Mouse (Mus musculus) kidney, postnatal 0 days (tissue): ENCODE data around the gene BC048403. TPM values are rescaled to one million over a fixed set of nuclear protein-coding genes. Genes with fewer than 3 reads are reported as not detected.

ENCODE experiments used
- ATAC-seq: fragments of 200-750 bp; cut with Nextera tagmentation; replicated peaks from 2 replicates; pipeline ENCODE4 v1.8.0; 2017; ENCODE audit warnings: low read depth, moderate number of reproducible peaks, moderate TSS enrichment, moderate library complexity; ENCODE audit not compliant: low FRiP score
- DNase-seq: peaks from one replicate; pipeline ENCODE4 v3.0.0-alpha.2; 2016; ENCODE audit warnings: low spot score
- H3K27ac ChIP-seq: fragments of 300-500 bp; sonication (generic); 2 replicates; pipeline ENCODE4 v1.5.1; 2014; ENCODE audit warnings: mild to moderate bottlenecking
- H3K27me3 ChIP-seq: fragments of 300-500 bp; sonication (generic); 2 replicates; pipeline ENCODE4 v1.6.1; 2014; ENCODE audit warnings: low read length, mixed read lengths; ENCODE audit not compliant: insufficient read depth
- H3K36me3 ChIP-seq: fragments of 300-500 bp; sonication (generic); 2 replicates; pipeline ENCODE4 v1.6.1; 2014; ENCODE audit warnings: low read length, mixed read lengths; ENCODE audit not compliant: insufficient read depth
- H3K4me1 ChIP-seq: fragments of 300-500 bp; sonication (generic); replicated peaks from 2 replicates; pipeline ENCODE4 v1.6.1; 2014; ENCODE audit warnings: antibody characterized with exemption, low read length, mixed read lengths; ENCODE audit not compliant: insufficient read depth
- H3K4me2 ChIP-seq: fragments of 300-500 bp; sonication (generic); 2 replicates; pipeline ENCODE4 v1.6.1; 2014; ENCODE audit warnings: mild to moderate bottlenecking, low read length, moderate library complexity, mixed read lengths
- H3K4me3 ChIP-seq: fragments of 300-500 bp; sonication (generic); replicated peaks from 2 replicates; pipeline ENCODE4 v1.5.1; 2014; ENCODE audit warnings: low read depth, low read length
- H3K9ac ChIP-seq: fragments of 300-500 bp; sonication (generic); 2 replicates; pipeline ENCODE4 v1.6.1; 2014; ENCODE audit warnings: low read depth, low read length
- H3K9me3 ChIP-seq: fragments of 300-500 bp; sonication (generic); replicated peaks from 2 replicates; pipeline ENCODE4 v1.6.1; 2016; ENCODE audit warnings: low read length, inconsistent platforms, mixed read lengths
- CTCF ChIP-seq: IDR thresholded peaks from 2 replicates; pipeline ENCODE4 v1.5.1; 2016; ENCODE audit warnings: antibody characterized with exemption, low read depth, mild to moderate bottlenecking, moderate library complexity
- WGBS: fragments of 180-500 bp; shearing (Covaris S2); extraction: QIAGEN DNeasy Blood & Tissue Kit; methylation state at CpG from one replicate; pipeline ENCODE4 v1.1.7; 2014; 5-methylcytosine and 5-hydroxymethylcytosine counted together
- polyA plus RNA-seq: library from polyadenylated mRNA; unstranded; fragments of >200 nt; fragmentation: Nextera tagmentation; extraction: Ambion mirVana; gene quantifications from 2 replicates; pipeline ENCODE4 v1.2.1, GENCODE M21; 2015

Gene BC048403
- polyA plus RNA-seq, 1 experiment from 2014 or later: 3.2 TPM

- TF ChIP-seq CTCF: no peak
- no peak for ATAC-seq
- Histone ChIP-seq H3K27me3 (no peaks in the 10 kb centered on the region), H3K4me2 (no peak overlapping the region), H3K36me3 (0 out of 2 replicates have a peak, but pooled peaks cover 5% of the 10 kb centered on the region), H3K27ac (no peak overlapping the region), H3K9me3 (no peaks in the 10 kb centered on the region), H3K4me3 (no peak overlapping the region), H3K4me1 (no peaks in the 10 kb centered on the region), H3K9ac (no peak overlapping the region)
- no peak for DNase-seq
- WGBS: 68% methylated on average over 5 of the region's 5 CpGs
Measured at GRCm38 (mm10) chr10:121754237-121754636, 14.5 kb downstream of the BC048403 start.

GRCm38 (mm10) chr10:121755822-121756221 is 16.1 kb downstream of the BC048403 start:
- DNase-seq: no peak
- Histone ChIP-seq H3K4me3 (no peak overlapping the region), H3K36me3 (no peaks in the 10 kb centered on the region), H3K4me2 (no peak overlapping the region), H3K9ac (no peak overlapping the region), H3K27me3 (no peaks in the 10 kb centered on the region), H3K4me1 (no peaks in the 10 kb centered on the region), H3K27ac (no peak overlapping the region), H3K9me3 (no peaks in the 10 kb centered on the region)
- 5% methylated on average over 1 of the region's 1 CpGs for WGBS
- ATAC-seq: no peak
- TF ChIP-seq CTCF: no peak

- H3K27ac ChIP-seq: no peak overlapping the region
- H3K4me2 ChIP-seq: no peak overlapping the region
- no peaks in the 10 kb centered on the region for H3K36me3 ChIP-seq
- no peak overlapping the region for H3K4me3 ChIP-seq
- H3K27me3 ChIP-seq: no peaks in the 10 kb centered on the region
- no peak overlapping the region for H3K9ac ChIP-seq
- no peak for ATAC-seq
- no peaks in the 10 kb centered on the region for H3K9me3 ChIP-seq
- no peak for DNase-seq
- WGBS: 70% methylated on average over 4 of the region's 4 CpGs
- TF ChIP-seq CTCF: no peak
- no peaks in the 10 kb centered on the region for H3K4me1 ChIP-seq
Measured at GRCm38 (mm10) chr10:121756677-121757076, 16.9 kb downstream of the BC048403 start.

- no peak for ATAC-seq
- Histone ChIP-seq H3K36me3 (no peaks in the 10 kb centered on the region), H3K9me3 (no peaks in the 10 kb centered on the region), H3K27me3 (no peaks in the 10 kb centered on the region), H3K4me1 (no peaks in the 10 kb centered on the region), H3K4me3 (no peak overlapping the region), H3K27ac (no peak overlapping the region), H3K4me2 (no peak overlapping the region), H3K9ac (no peak overlapping the region)
- WGBS: 55% methylated on average over 8 of the region's 8 CpGs
- TF ChIP-seq CTCF: peak; percentile 42; the same call in 1 of the 2 replicates
- DNase-seq: peak; percentile 13
Measured at GRCm38 (mm10) chr10:121759095-121759494, 19.4 kb downstream of the BC048403 start.

- Histone ChIP-seq H3K9me3 (no peaks in the 10 kb centered on the region), H3K4me3 (no peak overlapping the region), H3K4me1 (no peaks in the 10 kb centered on the region), H3K4me2 (no peak overlapping the region), H3K27me3 (no peaks in the 10 kb centered on the region), H3K9ac (no peak overlapping the region), H3K36me3 (no peaks in the 10 kb centered on the region), H3K27ac (no peak overlapping the region)
- 84% methylated on average over 9 of the region's 9 CpGs for WGBS
- no peak for TF ChIP-seq CTCF
- DNase-seq (no peak), ATAC-seq (no peak)
Measured at GRCm38 (mm10) chr10:121762141-121762540, 22.4 kb downstream of the BC048403 start.

- Histone ChIP-seq H3K27me3 (no peaks in the 10 kb centered on the region), H3K9ac (no peak overlapping the region), H3K27ac (no peak overlapping the region), H3K4me2 (no peak overlapping the region), H3K4me3 (no peak overlapping the region), H3K9me3 (no peaks in the 10 kb centered on the region), H3K4me1 (no peaks in the 10 kb centered on the region), H3K36me3 (no peaks in the 10 kb centered on the region)
- 65% methylated on average over 8 of the region's 13 CpGs for WGBS
- ATAC-seq: no peak
- DNase-seq: no peak
- TF ChIP-seq CTCF: no peak
Measured at GRCm38 (mm10) chr10:121763191-121763590, 23.5 kb downstream of the BC048403 start.
